Mouse (Mus musculus) liver, postnatal 0 days (tissue): ENCODE measurements around the gene Tmem132c. TPM values are rescaled to one million over a fixed set of nuclear protein-coding genes. Genes with fewer than 3 reads are reported as not detected.

Experiments used
- ATAC-seq: fragments of 200-750 bp; cut with Nextera tagmentation; 2 replicates; pipeline ENCODE4 v1.8.0; 2017; ENCODE audit warnings: mild to moderate bottlenecking, moderate library complexity
- DNase-seq: peaks from one replicate; pipeline ENCODE4 v3.0.0-alpha.2; 2016
- H3K27ac ChIP-seq: fragments of 300-500 bp; sonication (generic); 2 replicates; pipeline ENCODE4 v1.5.1; 2014; ENCODE audit warnings: antibody characterized with exemption, moderate library complexity, mild to moderate bottlenecking, low read depth
- H3K27me3 ChIP-seq: fragments of 300-500 bp; sonication (generic); 2 replicates; pipeline ENCODE4 v1.6.1; 2014; ENCODE audit warnings: low read length, control low read depth, mixed read lengths; ENCODE audit not compliant: insufficient read depth
- H3K36me3 ChIP-seq: fragments of 300-500 bp; sonication (generic); replicated peaks from 2 replicates; pipeline ENCODE4 v1.6.1; 2014; ENCODE audit warnings: mild to moderate bottlenecking, control low read depth, low read length, moderate library complexity, mixed read lengths; ENCODE audit not compliant: insufficient read depth
- H3K4me1 ChIP-seq: fragments of 300-500 bp; sonication (generic); 2 replicates; pipeline ENCODE4 v1.6.1; 2014; ENCODE audit warnings: antibody characterized with exemption, mild to moderate bottlenecking, control low read depth; ENCODE audit not compliant: insufficient read depth
- H3K4me2 ChIP-seq: fragments of 300-500 bp; sonication (generic); 2 replicates; pipeline ENCODE4 v1.6.1; 2014; ENCODE audit warnings: low read depth, mild to moderate bottlenecking, low read length, moderate library complexity, mixed read lengths
- H3K4me3 ChIP-seq: fragments of 300-500 bp; sonication (generic); 2 replicates; pipeline ENCODE4 v1.5.1; 2014; ENCODE audit warnings: low read depth, low read length
- H3K9ac ChIP-seq: fragments of 300-500 bp; sonication (generic); replicated peaks from 2 replicates; pipeline ENCODE4 v1.6.1; 2014; ENCODE audit warnings: mild to moderate bottlenecking, moderate library complexity
- H3K9me3 ChIP-seq: fragments of 300-500 bp; sonication (generic); 2 replicates; pipeline ENCODE4 v1.6.1; 2016; ENCODE audit warnings: mild to moderate bottlenecking, control low read depth, low read length, mixed read lengths
- CTCF ChIP-seq: sonication (generic); IDR thresholded peaks from 2 replicates; pipeline ENCODE4 v1.5.1; 2016; ENCODE audit warnings: antibody characterized with exemption, low read depth
- EP300 ChIP-seq: IDR thresholded peaks from 2 replicates; pipeline ENCODE4 v1.6.1; 2016; ENCODE audit warnings: antibody characterized with exemption, low read depth, mild to moderate bottlenecking
- WGBS: fragments of 180-500 bp; shearing (Covaris S2); extraction: QIAGEN DNeasy Blood & Tissue Kit; methylation state at CpG from one replicate; pipeline ENCODE4 v1.1.7; 2014; ENCODE audit not compliant: insufficient replicate concordance; 5-methylcytosine and 5-hydroxymethylcytosine counted together
- polyA plus RNA-seq: library from polyadenylated mRNA; unstranded; fragments of >200 nt; fragmentation: Nextera tagmentation; extraction: Ambion mirVana; gene quantifications from 2 replicates; pipeline ENCODE4 v1.2.1, GENCODE M21; 2015

Tmem132c gene
- polyA plus RNA-seq, 1 experiment from 2014 or later, result 0.02 TPM

GRCm38 (mm10) chr5:127375654-127376053 is 134.0 kb downstream of the Tmem132c start:
- no peak for ATAC-seq
- WGBS, result 79% methylated on average over 3 of the region's 3 CpGs
- no peaks in the 10 kb centered on the region for H3K9me3 ChIP-seq

GRCm38 (mm10) chr5:127378521-127378920 is 136.9 kb downstream of the Tmem132c start:
- H3K27ac ChIP-seq, result no peak overlapping the region
- 40% methylated on average over 5 of the region's 5 CpGs for WGBS
- no peak for ATAC-seq
- H3K9me3 ChIP-seq, result no peaks in the 10 kb centered on the region
- no peak for DNase-seq
- H3K4me3 ChIP-seq, result no peak overlapping the region
- no peaks in the 10 kb centered on the region for H3K4me1 ChIP-seq
- TF ChIP-seq EP300 (no peak), CTCF (no peak)
- no peaks in the 10 kb centered on the region for H3K27me3 ChIP-seq
- H3K36me3 ChIP-seq, result no peaks in the 10 kb centered on the region
- H3K9ac ChIP-seq, result no peak overlapping the region
- H3K4me2 ChIP-seq, result no peak overlapping the region

More at GRCm38 (mm10) chr5:127375654-127376053, 134.0 kb downstream of the Tmem132c start:
- Histone ChIP-seq H3K27ac (no peak overlapping the region), H3K27me3 (no peaks in the 10 kb centered on the region), H3K9ac (no peak overlapping the region), H3K4me1 (no peaks in the 10 kb centered on the region), H3K4me3 (no peak overlapping the region), H3K36me3 (no peaks in the 10 kb centered on the region), H3K4me2 (no peak overlapping the region)
- DNase-seq, result no peak
- TF ChIP-seq CTCF (no peak), EP300 (no peak)

GRCm38 (mm10) chr5:127379351-127379750 is 137.7 kb downstream of the Tmem132c start:
- ATAC-seq (no peak), DNase-seq (no peak)
- Histone ChIP-seq H3K4me1 (no peaks in the 10 kb centered on the region), H3K4me3 (no peak overlapping the region), H3K36me3 (no peaks in the 10 kb centered on the region), H3K9me3 (no peaks in the 10 kb centered on the region), H3K27ac (no peak overlapping the region), H3K4me2 (no peak overlapping the region), H3K27me3 (no peaks in the 10 kb centered on the region), H3K9ac (no peak overlapping the region)
- WGBS, result 60% methylated on average over 2 of the region's 2 CpGs
- no peak for TF ChIP-seq EP300
- no peak for TF ChIP-seq CTCF

GRCm38 (mm10) chr5:127381216-127381615 is 139.6 kb downstream of the Tmem132c start:
- no peak overlapping the region for H3K4me2 ChIP-seq
- no peaks in the 10 kb centered on the region for H3K4me1 ChIP-seq
- DNase-seq (no peak), ATAC-seq (no peak)
- H3K4me3 ChIP-seq, result no peak overlapping the region
- H3K9me3 ChIP-seq, result no peaks in the 10 kb centered on the region
- H3K9ac ChIP-seq, result no peak overlapping the region
- WGBS, result 73% methylated on average over 4 of the region's 4 CpGs
- no peak overlapping the region for H3K27ac ChIP-seq
- TF ChIP-seq EP300, result no peak
- TF ChIP-seq CTCF, result no peak
- H3K36me3 ChIP-seq, result no peaks in the 10 kb centered on the region
- H3K27me3 ChIP-seq, result no peaks in the 10 kb centered on the region

- Histone ChIP-seq H3K4me1 (no peaks in the 10 kb centered on the region), H3K4me3 (no peak overlapping the region), H3K36me3 (no peaks in the 10 kb centered on the region), H3K9me3 (no peaks in the 10 kb centered on the region), H3K27me3 (no peaks in the 10 kb centered on the region), H3K27ac (no peak overlapping the region), H3K9ac (no peak overlapping the region), H3K4me2 (no peak overlapping the region)
- TF ChIP-seq CTCF, result no peak
- no peak for TF ChIP-seq EP300
- WGBS, result 73% methylated on average over 5 of the region's 5 CpGs
- no peak for ATAC-seq
- no peak for DNase-seq
Measured at GRCm38 (mm10) chr5:127382571-127382970, 141.0 kb downstream of the Tmem132c start.

GRCm38 (mm10) chr5:127391187-127391586 is 149.6 kb downstream of the Tmem132c start:
- Histone ChIP-seq H3K4me3 (no peak overlapping the region), H3K4me1 (no peaks in the 10 kb centered on the region), H3K9me3 (peaks cover 8% of the 10 kb centered on the region), H3K36me3 (no peaks in the 10 kb centered on the region), H3K4me2 (no peak overlapping the region), H3K27me3 (no peaks in the 10 kb centered on the region), H3K9ac (no peak overlapping the region), H3K27ac (no peak overlapping the region)
- DNase-seq (no peak), ATAC-seq (no peak)
- TF ChIP-seq EP300 (no peak), CTCF (no peak; the same call in 1 of the 2 replicates)
- 82% methylated on average over 5 of the region's 5 CpGs for WGBS

- no peak overlapping the region for H3K4me3 ChIP-seq
- H3K4me1 ChIP-seq, result no peaks in the 10 kb centered on the region
- ATAC-seq (no peak), DNase-seq (no peak)
- H3K27ac ChIP-seq, result no peak overlapping the region
- TF ChIP-seq CTCF (no peak), EP300 (no peak)
- H3K36me3 ChIP-seq, result no peaks in the 10 kb centered on the region
- H3K27me3 ChIP-seq, result no peaks in the 10 kb centered on the region
- peaks cover 4% of the 10 kb centered on the region; the same call in 1 of the 2 replicates for H3K9me3 ChIP-seq
- WGBS, result 49% methylated on average over 9 of the region's 9 CpGs
- no peak overlapping the region for H3K4me2 ChIP-seq
- no peak overlapping the region for H3K9ac ChIP-seq
Measured at GRCm38 (mm10) chr5:127396889-127397288, 155.3 kb downstream of the Tmem132c start.
